Mouse (Mus musculus) spleen, adult 2 months (tissue): ENCODE measurements around the gene Lsm14a.

Experiments
- CTCF ChIP-seq: fragments of 200-500 bp; IDR thresholded peaks from 2 replicates; pipeline ENCODE4 v1.5.1; 2011; ENCODE audit warnings: mild to moderate bottlenecking, inconsistent platforms; ENCODE audit not compliant: insufficient read depth, insufficient read length, insufficient replicate concordance; ENCODE audit errors: extremely low read depth
- POLR2A ChIP-seq: fragments of 200-500 bp; IDR thresholded peaks from 2 replicates; pipeline ENCODE4 v1.6.1; 2011; ENCODE audit warnings: low read depth, low read length, inconsistent platforms

DNA sequence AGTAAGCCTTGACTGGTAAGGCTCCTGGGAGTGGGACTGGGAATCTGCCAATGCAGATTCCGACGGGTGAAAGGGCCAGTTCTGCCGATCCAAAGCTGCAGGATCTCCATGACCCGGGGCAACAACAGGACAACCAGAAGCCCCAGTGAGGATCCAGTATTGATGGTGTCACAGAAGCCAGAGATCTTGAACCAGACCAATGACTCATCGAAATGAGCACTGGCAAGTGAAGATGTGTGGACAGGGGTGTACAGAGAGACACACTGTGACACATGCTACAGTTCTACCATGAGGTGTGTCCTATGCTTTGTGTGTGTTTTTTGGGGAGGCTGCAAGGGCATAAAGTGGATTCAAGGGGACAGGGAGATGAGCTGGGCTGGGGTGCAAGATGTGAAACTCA, 52.3 kb downstream of the Lsm14a start:
- TF ChIP-seq CTCF (no peak), POLR2A (no peak)
